Mouse (Mus musculus) small intestine, adult 2 months (tissue): ENCODE data around the gene Mpi. TPM values are rescaled to one million over a fixed set of nuclear protein-coding genes. Genes with fewer than 3 reads are reported as not detected.

ENCODE experiments used
- H3K27ac ChIP-seq: fragments of 200-500 bp; 2 replicates; pipeline ENCODE4 v1.5.1; 2012; ENCODE audit warnings: low read depth, low read length, control low read depth, inconsistent platforms; ENCODE audit not compliant: insufficient read depth
- H3K27me3 ChIP-seq: fragments of 200-500 bp; 2 replicates; pipeline ENCODE4 v1.6.1; 2012; ENCODE audit warnings: mild to moderate bottlenecking, moderate library complexity, low read length, inconsistent platforms; ENCODE audit not compliant: control insufficient read depth, insufficient read depth
- H3K36me3 ChIP-seq: fragments of 200-500 bp; 2 replicates; pipeline ENCODE4 v1.6.1; 2012; ENCODE audit warnings: mild to moderate bottlenecking, low read length, control low read depth, inconsistent platforms; ENCODE audit not compliant: control insufficient read depth, insufficient read depth
- H3K4me1 ChIP-seq: fragments of 200-500 bp; 2 replicates; pipeline ENCODE4 v1.6.1; 2012; ENCODE audit warnings: low read length, inconsistent platforms, mixed read lengths; ENCODE audit not compliant: control insufficient read depth, insufficient read depth, insufficient read length
- H3K4me3 ChIP-seq: fragments of 200-500 bp; 2 replicates; pipeline ENCODE4 v1.5.1; 2012; ENCODE audit warnings: low read depth, mild to moderate bottlenecking, control low read depth, inconsistent platforms, low read length, moderate library complexity
- CTCF ChIP-seq: fragments of 200-500 bp; IDR thresholded peaks from 2 replicates; pipeline ENCODE4 v1.5.1; 2012; ENCODE audit warnings: low read depth, mild to moderate bottlenecking, control low read depth, inconsistent platforms, low read length, moderate library complexity, mixed read lengths; ENCODE audit not compliant: insufficient replicate concordance, insufficient read length; ENCODE audit errors: extremely low read depth
- POLR2A ChIP-seq: fragments of 200-500 bp; IDR thresholded peaks from 2 replicates; pipeline ENCODE4 v1.6.1; 2012; ENCODE audit warnings: low read depth, mild to moderate bottlenecking, control low read depth, inconsistent platforms, low read length, moderate library complexity
- WGBS: fragments of 180-500 bp; shearing (Covaris S2); methylation state at CpG from one replicate; pipeline ENCODE4 v1.1.7; 2018; 5-methylcytosine and 5-hydroxymethylcytosine counted together
- polyA plus RNA-seq: library from polyadenylated mRNA; depleted of rRNA; stranded (reverse); fragments of >200 nt; gene quantifications from 2 replicates; pipeline ENCODE4 v1.2.3, GENCODE M21; 2012

Mpi gene
- polyA plus RNA-seq, 1 experiment, result 117 TPM

DNA sequence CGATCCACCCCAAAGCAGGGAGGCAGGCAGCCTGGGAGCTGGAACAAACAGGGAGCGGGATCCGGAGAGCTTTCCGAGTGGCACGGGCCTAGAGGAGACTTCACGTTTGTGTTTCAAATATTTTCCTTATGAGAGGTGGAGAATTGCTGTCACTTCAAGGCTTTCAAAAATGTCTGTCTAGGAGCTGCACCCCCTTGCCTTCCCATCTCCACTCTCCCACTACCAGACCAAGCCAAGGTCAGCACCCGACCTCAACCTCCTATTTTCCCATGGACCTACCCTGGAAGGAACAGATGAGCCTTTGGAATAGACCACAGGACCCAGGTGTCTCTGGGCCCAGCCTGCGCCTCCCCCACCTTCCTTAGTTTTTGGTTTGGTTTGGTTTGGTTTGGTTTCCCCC, 44.7 kb upstream of the Mpi start:
- no peak overlapping the region for H3K4me3 ChIP-seq
- no peak overlapping the region for H3K27ac ChIP-seq
- WGBS, result 88% methylated on average over 8 of the region's 8 CpGs
- no peaks in the 10 kb centered on the region for H3K27me3 ChIP-seq
- peaks cover 20% of the 10 kb centered on the region for H3K4me1 ChIP-seq
- H3K36me3 ChIP-seq, result peaks cover 31% of the 10 kb centered on the region
- TF ChIP-seq POLR2A, result no peak
- no peak for TF ChIP-seq CTCF

DNA sequence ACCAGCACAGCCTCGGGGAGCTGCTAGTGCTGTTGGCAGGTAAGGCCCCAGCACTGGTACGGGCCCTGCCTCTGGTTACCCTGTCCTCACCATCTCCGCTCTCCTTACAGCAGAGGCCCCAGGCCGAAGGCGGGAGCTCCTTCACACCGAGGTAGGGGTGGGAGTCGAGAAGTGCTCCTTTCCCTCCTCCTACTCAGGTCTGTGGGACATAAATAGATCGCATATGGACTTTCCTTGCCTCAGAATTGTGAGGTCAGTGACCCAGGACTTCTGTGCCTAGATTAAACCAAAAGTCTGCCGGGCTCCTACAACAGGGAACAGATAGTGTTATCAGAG, 41.6 kb upstream of the Mpi start:
- TF ChIP-seq CTCF (no peak), POLR2A (no peak)
- peak overlapping the region; percentile 42 for H3K4me3 ChIP-seq
- no peaks in the 10 kb centered on the region for H3K27me3 ChIP-seq
- WGBS, result 61% methylated on average over 9 of the region's 9 CpGs
- peaks cover 11% of the 10 kb centered on the region for H3K4me1 ChIP-seq
- H3K27ac ChIP-seq, result peak overlapping the region; percentile 76
- H3K36me3 ChIP-seq, result peaks cover 35% of the 10 kb centered on the region

- H3K4me1 ChIP-seq, result peaks cover 13% of the 10 kb centered on the region
- H3K27ac ChIP-seq, result peak overlapping the region; percentile 76
- WGBS, result 54% methylated on average over 12 of the region's 12 CpGs
- no peaks in the 10 kb centered on the region for H3K27me3 ChIP-seq
- TF ChIP-seq CTCF (no peak), POLR2A (no peak)
- H3K36me3 ChIP-seq, result peaks cover 35% of the 10 kb centered on the region
- peak overlapping the region; percentile 42 for H3K4me3 ChIP-seq
Measured at GRCm38 (mm10) chr9:57593454-57594173, 41.1 kb upstream of the Mpi start.

- H3K36me3 ChIP-seq, result peaks cover 52% of the 10 kb centered on the region
- no peak for TF ChIP-seq POLR2A
- TF ChIP-seq CTCF, result no peak
- WGBS, result 73% methylated on average over 5 of the region's 5 CpGs
Measured at GRCm38 (mm10) chr9:57590726-57591125, 38.2 kb upstream of the Mpi start.

DNA sequence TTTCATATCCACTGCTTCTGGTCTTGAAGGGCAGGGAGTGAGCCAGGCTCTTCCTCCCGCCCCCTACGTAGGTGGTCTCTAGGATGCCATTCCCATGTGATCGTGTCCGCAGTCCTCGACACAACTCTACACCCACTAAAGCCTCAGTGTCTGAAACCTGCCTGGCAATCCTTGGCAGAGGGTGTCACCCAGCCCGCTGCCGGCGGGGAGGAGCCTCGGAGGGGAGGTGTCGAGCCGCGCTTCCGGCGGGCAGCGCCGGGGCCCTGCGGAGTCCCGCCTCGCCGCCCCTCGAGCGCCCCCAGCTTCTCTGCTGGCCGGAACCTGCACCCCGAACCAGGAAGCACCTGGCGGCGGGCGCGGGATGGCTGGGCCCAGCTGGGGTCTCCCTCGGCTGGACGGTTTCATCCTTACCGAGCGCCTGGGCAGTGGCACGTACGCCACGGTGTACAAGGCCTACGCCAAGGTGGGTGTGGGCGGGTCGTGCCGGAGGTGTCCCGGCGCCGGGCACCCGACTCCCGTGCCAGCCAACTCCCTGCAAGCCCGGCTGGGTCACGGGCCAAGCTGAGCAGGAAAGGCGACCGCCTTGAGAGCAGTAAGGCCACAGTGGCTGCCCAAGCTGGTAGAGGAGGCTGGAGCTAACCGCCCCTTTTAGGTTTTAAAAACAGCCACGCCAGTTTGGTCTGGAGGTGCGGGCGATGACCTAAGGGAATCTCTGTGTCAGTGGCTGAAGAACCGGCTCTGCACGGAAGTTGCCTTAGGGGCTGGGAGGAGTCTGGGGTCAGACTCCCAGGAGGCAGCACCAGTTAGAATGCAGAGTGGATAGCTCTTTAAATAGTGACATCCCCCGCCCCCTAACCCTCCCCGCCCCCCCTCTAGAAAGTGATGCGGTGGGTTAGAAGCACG, 36.9 kb upstream of the Mpi start, which contains the start of gene Ulk3:
Gene Ulk3 (plus strand): TSS at position 229 of the 903 bp plus-strand sequence.
- Histone ChIP-seq H3K27me3 (no peaks in the 10 kb centered on the region), H3K4me1 (peaks cover 10% of the 10 kb centered on the region), H3K4me3 (peak within 1 kb of the TSS; percentile 95), H3K27ac (peak within 1 kb of the TSS; percentile 57), H3K36me3 (peaks cover 49% of the 10 kb centered on the region)
- TF ChIP-seq POLR2A, result peak; percentile 49; the same call in 1 of the 2 replicates
- no peak; the same call in 1 of the 2 replicates for TF ChIP-seq CTCF
- WGBS, result under 1% methylated on average over 58 of the region's 58 CpGs

More at GRCm38 (mm10) chr9:57590726-57591125, 38.2 kb upstream of the Mpi start:
- Histone ChIP-seq H3K4me3 (no peak overlapping the region), H3K27me3 (no peaks in the 10 kb centered on the region), H3K27ac (no peak overlapping the region), H3K4me1 (peaks cover 13% of the 10 kb centered on the region)

GRCm38 (mm10) chr9:57584991-57585390, 32.4 kb upstream of the Mpi start:
- Histone ChIP-seq H3K27me3 (no peaks in the 10 kb centered on the region), H3K36me3 (peaks cover 73% of the 10 kb centered on the region), H3K4me3 (no peak overlapping the region), H3K4me1 (peaks cover 2% of the 10 kb centered on the region), H3K27ac (no peak overlapping the region)
- 83% methylated on average over 3 of the region's 3 CpGs for WGBS
- no peak for TF ChIP-seq CTCF
- no peak for TF ChIP-seq POLR2A

GRCm38 (mm10) chr9:57577144-57577849, 24.7 kb upstream of the Mpi start:
- WGBS, result 75% methylated on average over 6 of the region's 6 CpGs
- TF ChIP-seq CTCF (no peak), POLR2A (no peak)

More at GRCm38 (mm10) chr9:57577144-57577849, 24.7 kb upstream of the Mpi start:
- H3K36me3 ChIP-seq, result peaks cover 70% of the 10 kb centered on the region
- no peak overlapping the region for H3K27ac ChIP-seq
- no peak overlapping the region for H3K4me3 ChIP-seq
- no peaks in the 10 kb centered on the region for H3K27me3 ChIP-seq
- H3K4me1 ChIP-seq, result no peaks in the 10 kb centered on the region
